Mouse (Mus musculus) kidney, postnatal 10 days (tissue): ENCODE measurements around the gene Lmbrd1.
"Not testable (repeated sequence)": the region's sequence is repeated elsewhere in the genome, so short reads cannot be mapped to it uniquely, and the experiment has no call there.

Experiments used
- DNase-seq: peaks from one replicate; pipeline ENCODE4 v3.0.0; 2021; ENCODE audit warnings: mixed read lengths

The Lmbrd1 gene

DNA sequence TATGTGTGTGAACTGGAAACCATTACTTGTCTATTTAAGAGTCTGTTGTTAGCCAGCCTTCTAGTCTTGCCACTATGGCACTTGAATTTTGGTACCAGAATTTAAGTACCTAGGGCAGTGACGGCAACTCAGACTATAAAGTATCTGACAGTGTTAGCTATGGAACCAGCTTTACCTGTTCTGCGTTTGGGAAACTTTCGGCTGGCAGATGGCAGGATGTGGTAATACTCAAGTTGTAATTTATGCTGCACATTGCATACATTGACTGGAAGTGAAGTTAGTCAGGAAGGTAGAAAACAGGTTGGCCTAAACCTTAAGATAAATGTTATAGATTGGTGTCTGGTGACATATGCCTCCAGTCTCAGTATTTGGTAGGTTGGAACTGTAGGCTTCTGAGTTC is 53.9 kb downstream of the Lmbrd1 start:
- DNase-seq, result no peak

DNA sequence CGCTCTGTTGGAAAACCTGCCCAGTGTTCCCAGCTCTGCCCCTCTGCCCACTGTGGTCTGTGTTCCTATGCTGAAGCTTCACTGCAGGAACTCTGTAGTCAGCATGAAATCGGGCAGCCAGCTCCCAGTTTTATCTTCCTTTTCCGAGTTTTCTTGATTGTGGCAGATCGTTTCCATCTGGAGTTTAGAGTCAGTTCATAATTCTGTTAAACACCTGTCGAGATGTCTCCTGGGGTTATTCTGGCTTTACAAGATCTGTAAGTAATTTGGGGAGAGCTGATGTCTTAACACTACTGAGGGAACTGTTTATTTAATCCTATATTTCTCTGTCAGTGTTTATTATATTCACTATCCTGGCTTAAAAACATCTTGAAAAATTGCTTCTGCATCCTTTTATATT is 56.4 kb downstream of the Lmbrd1 start:
- DNase-seq, result no peak

DNA sequence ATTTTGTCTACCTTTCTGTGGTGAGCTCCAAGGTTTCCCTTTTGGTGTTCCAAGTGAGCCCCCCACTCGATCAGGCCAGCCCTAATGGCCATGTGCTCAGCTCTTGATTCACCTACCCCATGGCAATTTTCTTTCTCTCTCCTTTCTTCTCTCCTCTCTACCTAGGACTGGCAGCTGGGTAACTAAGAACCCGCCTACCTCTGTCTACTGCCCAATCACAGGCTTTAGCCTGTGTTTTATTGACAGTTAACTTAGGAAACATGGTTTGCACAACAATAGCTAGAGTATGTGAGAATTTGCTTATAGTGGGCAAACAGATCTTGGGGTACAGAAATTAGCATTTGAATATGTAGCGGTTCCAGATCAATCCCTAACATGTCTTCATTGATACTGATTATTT is 62.5 kb downstream of the Lmbrd1 start:
- no peak for DNase-seq

DNA sequence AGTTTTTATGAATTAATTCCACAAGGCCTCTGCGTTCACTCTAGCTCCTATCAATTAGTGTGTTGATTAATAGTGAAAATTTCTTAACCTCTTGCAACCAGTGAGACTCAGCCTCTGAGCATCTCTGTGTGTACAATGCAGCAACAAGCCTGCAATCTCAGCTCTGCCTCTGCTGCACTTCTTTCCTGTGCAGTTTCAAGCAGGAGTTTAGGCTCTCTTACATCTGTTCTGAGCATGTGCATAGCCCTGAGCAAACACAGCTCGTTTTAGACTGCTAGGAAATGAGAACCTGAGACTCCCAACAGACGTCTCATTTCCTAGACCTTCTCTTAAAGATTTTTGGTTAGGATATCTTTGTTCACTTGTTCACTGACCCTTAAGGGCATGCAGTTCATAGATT is 63.1 kb downstream of the Lmbrd1 start:
- DNase-seq, result no peak

DNA sequence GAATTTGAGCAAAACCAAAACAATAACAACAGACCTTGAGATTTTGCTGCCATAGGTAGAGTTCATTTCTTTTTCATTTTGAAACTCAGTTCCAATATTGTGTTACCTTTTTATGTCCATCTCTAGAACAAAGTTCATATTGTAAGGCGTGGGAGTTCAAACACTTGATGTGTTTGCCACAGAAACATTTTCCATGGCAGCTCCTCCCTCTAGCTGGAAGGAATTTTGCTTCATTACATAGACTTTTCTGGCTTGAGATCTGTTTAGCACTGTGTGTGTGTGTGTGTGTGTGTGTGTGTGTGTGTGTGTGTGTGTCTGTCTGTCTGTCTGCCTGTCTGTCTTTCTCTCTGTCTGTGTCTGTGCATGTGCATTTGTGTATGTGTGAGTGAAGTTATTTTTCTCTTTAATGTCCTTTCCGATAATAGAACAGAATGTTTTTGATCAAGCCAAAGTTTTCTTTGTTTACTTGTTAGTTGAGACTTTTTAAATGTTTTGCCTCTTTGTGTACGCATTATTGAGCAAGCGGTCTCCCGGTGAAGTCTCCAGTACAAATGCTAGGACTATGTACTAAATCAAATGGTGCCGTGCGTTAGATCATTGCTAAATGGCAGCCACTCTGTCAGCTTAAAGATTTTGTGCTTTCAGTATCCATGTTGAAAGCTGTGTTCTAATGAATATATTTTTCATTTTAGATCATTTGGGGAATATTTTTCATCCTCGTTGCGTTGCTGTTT is 64.9 kb downstream of the Lmbrd1 start:
- DNase-seq, result no peak

DNA sequence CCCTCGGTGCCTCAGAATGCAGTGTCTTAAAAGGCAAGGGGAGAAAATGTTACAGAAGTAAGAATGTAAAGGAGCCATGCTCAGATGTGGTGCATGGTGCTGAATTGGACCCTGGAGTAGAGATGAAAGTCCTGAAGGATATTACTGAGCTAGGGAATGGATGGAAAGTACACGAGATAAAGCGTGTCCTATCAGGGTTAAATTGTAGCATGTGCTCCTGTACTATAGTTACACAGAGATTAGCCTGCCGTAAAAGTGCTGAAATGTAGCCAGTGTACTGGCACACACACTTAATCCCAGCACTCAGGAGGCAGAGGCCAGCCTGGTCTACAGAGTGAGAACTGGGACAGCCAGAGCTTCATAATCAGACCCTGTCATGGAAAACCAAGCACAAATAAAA is 74.3 kb downstream of the Lmbrd1 start:
- DNase-seq, result no peak

DNA sequence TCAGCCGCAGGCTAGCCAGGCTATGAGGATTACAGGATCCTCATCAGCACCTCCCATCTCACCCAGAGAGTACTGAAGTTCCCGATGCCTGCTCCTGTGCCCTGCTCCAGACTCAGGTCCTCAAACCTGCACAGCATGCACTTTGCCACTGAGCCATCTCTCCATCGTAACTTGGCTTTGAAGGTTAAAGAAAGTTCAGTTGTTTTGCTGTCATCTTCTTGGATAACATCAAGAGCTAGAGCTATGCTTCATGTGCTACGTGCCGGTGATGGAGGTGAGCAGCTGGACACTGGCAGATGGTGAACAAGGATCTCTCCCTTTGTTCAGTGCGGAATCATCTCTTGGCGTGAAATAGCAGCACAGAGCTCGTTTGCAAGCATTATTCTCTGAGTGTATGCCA is 80.1 kb downstream of the Lmbrd1 start:
- no peak for DNase-seq

DNA sequence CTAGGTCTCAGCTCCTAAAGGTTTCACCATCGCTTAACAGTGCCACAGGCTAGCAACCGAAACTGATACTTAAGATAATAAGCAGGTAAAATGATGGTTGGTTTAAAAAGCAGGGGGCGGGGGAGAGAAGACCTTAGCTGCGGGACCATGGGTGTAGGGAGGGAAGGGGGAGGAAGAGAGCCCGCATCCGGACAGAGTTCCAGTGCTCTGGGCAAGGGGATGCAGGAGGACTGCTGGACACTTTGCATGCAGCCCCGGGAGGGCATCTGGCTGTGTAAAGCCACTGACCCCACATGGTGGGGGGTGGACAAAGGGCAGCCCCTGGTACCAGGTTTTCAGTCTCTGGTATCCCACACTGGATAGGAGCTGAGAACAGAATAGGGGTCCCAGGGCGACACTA is 88.0 kb downstream of the Lmbrd1 start:
- no peak for DNase-seq

DNA sequence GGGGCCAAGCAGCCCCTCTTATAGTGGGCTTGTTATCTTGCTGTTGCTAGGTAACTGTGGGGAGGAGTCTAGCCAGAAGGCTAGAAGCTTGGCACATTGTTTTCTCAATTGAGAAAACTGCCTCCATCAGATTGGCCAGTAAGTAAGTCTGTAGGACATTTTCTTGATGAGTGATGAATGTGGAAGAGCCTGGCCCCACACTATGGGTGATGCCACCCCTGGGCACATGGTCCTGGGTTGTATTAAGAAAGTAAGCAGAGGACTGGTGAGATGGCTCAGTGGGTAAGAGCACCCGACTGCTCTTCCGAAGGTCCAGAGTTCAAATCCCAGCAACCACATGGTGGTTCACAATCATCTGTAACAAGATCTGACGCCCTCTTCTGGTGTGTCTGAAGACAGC is 88.8 kb downstream of the Lmbrd1 start:
- not testable (repeated sequence) for DNase-seq

DNA sequence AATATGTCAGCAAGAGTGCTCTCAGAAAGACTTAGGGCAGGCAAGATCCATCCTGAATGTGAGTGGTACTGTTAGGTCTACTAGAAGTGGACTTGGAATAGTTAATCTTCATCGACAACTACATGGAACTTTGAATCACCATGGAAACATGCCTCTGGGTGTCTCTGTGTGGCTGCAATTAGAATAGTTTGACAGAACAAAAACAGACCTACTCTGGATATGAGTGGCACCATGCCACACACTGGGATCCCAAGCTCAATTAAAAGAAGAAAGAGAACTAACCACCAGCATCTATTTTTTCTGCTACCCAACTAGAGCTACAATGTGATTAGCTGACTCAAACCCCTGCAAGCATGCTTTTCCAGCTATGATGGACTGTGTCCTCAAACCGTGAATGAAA is 95.2 kb downstream of the Lmbrd1 start:
- no peak for DNase-seq

DNA sequence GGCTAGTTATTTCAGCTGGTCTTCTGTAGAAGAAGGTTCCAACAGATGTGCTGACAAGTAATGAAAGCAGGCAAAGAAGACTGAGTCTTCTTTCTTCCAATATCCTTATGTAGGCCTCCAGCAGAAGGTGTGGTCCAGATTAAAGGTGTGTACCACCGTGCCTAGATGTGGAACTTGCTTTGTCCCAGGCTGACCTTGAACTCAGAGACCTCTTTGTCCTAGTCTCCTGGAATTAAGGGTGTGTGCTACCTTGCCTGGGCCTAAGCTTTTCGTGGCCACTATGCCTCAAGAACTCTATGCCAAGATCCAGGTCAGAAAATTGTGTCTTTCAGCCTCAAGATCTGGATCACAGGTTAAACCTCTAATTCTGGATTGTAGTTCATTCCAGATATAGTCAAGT is 98.1 kb downstream of the Lmbrd1 start:
- no peak for DNase-seq

DNA sequence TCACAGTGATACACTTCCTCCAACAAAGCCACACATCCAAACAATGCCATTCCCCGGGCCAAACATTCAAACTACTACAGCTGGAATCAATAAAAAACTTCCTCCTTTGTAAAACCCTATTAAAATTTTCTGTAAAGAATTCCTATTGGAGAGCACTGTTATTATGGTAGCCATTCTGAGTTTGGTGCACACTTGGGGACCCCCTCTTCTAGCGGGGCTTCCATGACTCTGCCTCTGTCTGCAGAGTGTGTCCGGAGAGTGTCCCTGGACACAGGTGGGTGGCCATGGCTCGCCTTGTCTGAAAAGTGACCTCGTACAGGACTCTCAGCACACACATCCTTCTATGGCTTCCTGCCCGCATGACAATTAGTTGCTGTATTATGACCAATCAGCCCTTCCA is 114.7 kb downstream of the Lmbrd1 start:
- no peak for DNase-seq

DNA sequence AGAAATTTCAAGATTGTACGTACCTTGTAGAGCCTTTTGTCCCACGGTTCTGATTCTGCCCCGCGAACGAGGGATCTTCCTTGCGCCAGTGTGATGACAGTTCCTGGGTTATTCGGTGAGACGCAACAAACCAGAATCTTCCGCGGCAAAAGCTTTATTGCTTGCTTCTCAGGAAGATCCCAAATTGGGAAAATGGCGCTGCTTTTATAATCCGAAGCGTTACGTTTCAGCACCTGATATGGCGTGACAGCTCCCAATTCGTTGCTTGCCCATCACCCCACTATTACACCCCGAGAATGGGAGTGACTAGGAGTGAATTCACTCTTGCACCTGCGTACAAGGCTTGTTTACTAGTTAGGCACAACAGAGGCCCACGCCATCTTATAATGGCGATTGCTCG is 129.5 kb downstream of the Lmbrd1 start:
- not testable (repeated sequence) for DNase-seq
